Mouse (Mus musculus) layer of hippocampus, adult 8-10 months (tissue): ENCODE measurements around the gene Ap1s1. TPM values are rescaled to one million over a fixed set of nuclear protein-coding genes. Genes with fewer than 3 reads are reported as not detected.

Source experiments
- DNase-seq, 2 experiments: peaks; one replicate each; pipeline ENCODE4 v3.0.0; 2022; ENCODE audit warnings: low spot score in 2 of 2
- total RNA-seq, 4 experiments: library from RNA; stranded (reverse); gene quantifications; 2 replicates each; pipeline ENCODE4 v1.2.4; 2022

Gene Ap1s1
- total RNA-seq, result 100 to 1,000 TPM; 309 to 341 (median 318) TPM

GRCm38 (mm10) chr5:137045402-137046323 lies at the start of gene Ap1s1:
Ap1s1 (minus strand) TSS chr5:137046135.
- peak; percentile 97 to 98 for DNase-seq

- no peak for DNase-seq
Measured at GRCm38 (mm10) chr5:137095135-137095534, 49.2 kb upstream of the Ap1s1 start.

- no peak for DNase-seq
Measured at GRCm38 (mm10) chr5:137093720-137094119, 47.8 kb upstream of the Ap1s1 start.

- no peak for DNase-seq
Measured at GRCm38 (mm10) chr5:137091560-137091959, 45.6 kb upstream of the Ap1s1 start.

DNA sequence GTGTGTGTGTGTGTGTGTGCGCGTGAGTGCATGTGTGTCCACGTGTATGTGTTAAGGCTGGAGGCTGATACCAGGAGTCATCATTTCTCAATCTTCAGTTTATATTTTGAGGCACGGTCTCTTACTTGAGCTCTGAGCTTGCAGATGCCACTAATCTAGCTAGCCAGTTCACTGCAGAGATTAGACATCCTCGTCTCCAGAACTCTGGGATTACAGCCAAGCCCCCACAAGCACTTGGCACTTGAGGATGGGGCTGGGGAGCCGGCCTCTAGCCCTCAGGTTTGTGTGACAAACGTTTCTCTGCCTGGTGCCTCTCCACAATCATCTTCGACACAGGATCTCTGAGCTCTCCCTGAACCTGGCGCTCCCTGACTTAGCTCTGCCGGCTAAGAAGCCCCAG lies 44.9 kb upstream of the Ap1s1 start:
- DNase-seq, result no peak

GRCm38 (mm10) chr5:137087410-137087809 lies 41.5 kb upstream of the Ap1s1 start:
- DNase-seq, result no peak

DNA sequence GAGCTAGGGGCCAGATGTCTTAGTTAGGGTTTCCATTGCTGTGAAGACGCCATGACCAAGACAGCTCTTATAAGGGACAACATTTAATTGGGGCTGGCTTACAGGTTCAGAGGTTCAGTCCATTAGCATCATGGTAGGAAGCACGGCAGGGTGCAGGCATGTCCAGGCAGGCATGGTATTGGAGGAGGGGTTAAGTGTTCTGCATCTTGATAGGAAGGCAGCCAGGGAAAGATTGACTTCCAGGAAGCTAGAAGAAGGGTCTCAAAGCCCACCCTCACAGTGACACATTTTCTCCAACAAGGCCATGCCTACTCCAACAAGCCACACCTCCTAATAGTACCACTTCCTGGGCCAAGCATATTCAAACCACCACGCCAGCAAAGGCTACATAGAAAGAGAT lies 39.8 kb upstream of the Ap1s1 start:
- DNase-seq, result no peak

- DNase-seq, result no peak
Measured at GRCm38 (mm10) chr5:137085021-137085420, 39.1 kb upstream of the Ap1s1 start.

DNA sequence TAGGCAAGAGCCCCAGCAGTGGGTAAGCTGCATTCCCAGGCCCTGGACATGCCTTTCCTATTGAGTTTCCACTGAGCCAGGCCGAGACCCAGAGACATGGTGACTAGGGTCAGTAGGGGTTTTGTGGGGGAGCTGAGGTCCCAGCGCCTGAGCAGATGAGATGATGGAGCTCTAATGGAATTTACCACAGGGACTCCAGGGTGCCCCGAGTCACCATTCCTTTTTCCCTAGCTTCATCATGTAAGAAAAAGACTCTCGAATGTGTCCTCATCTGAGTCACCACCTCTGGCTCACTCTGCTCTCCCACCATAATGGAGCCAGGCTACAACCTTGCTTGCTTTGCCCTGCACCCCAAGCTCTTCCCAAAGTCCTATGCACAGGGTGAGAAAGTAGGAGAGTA lies 37.1 kb upstream of the Ap1s1 start:
- no peak for DNase-seq

DNA sequence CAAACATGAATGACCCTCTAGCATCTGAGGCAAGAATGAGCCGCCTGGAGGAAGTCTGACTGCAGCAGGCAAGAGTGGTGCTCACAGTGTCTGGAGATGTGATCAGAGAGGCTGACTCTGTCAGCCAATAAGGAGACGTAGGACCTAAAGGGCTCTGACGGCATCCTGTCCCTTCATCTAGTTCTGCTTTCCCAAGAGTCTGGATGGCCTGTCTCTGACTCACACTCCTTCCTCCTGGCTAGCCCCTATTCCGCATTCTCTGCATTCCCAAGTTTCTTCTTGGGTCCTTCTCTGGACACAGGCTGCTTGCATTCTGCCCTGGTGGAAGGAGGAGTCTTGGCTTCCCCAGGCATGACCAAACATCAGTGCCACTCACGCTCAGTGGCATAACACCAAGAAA lies 33.9 kb upstream of the Ap1s1 start:
- no peak for DNase-seq

DNA sequence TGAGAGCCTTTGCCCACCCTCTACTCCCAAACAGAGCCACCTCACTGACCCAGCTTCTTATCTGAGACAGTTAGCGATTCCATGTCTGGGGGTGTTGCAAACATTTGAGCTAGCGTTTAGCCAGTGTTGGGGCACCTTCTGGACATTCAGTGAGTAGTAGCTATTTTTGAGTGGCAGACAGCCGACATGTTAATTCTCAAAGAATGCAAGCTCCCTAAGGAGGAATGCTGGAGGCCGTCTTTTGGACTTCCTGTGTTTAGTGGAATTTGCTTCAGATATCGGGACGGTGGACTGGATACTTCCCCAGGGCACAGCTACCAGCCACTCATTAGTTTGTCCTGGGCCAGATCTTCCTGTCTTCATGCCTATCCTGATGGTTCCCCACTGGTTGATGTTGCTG lies 32.7 kb upstream of the Ap1s1 start:
- no peak for DNase-seq

DNA sequence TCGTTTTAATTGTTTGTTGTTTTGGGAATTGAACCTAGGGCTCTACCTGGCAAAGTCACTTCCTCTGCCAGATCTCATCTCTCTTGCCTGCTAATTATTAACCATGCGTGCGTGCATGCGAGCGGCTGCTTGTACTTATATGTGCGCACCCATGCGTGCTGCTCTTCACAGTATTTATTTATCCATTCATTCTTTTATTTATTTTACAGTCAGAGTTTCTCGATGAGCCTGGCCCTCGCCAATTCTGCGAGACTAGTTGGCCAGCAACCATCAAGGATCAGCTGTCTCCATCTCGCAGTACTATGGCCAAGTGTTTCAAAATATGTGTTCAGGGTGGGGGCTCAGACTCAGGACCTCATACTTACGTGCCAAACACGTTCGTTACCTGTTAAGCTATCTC lies 32.1 kb upstream of the Ap1s1 start:
- no peak for DNase-seq

DNA sequence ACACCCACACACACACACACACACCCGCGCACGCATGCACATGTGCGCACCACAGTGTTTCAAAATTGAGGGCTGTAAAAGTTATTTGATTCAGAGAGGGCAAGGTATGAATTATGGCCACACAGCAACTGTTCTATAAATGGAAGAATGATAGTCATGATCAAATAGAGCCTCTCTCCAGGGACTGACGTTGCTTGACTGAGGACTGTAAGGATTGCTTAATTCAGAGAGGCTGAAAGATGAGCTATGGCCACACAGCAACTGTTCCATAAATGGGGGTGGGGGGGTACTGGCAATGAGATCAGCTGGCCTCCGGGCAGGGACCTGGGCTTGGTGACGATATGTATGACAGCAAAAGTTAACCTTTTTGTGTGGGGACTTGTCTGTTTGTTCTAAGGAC lies 31.3 kb upstream of the Ap1s1 start:
- DNase-seq, result no peak

GRCm38 (mm10) chr5:137076191-137076930 lies 30.4 kb upstream of the Ap1s1 start:
- DNase-seq, result no peak

DNA sequence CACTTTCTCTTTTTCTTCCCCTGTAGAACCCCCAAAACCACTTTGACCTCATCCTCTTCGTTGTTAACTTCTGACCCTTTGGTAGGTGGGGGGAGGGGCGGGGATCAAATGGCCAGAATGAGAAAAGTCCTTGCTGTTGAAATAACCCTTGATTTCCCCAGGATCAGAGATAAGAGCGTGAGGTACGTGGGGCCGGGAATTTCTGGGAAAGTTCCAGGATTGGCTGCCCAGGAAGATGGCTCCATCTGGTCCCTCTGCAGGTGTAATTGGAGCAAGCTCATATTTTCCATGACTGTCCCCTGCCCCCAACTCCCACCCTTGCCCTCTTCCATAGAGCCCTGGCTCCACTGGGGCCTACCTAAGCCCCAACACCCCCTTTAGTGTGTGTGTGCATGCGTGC lies 29.8 kb upstream of the Ap1s1 start:
- DNase-seq, result no peak

- DNase-seq, result no peak
Measured at GRCm38 (mm10) chr5:137074191-137074651, 28.3 kb upstream of the Ap1s1 start.

GRCm38 (mm10) chr5:137073141-137073540 lies 27.2 kb upstream of the Ap1s1 start:
- no peak for DNase-seq

DNA sequence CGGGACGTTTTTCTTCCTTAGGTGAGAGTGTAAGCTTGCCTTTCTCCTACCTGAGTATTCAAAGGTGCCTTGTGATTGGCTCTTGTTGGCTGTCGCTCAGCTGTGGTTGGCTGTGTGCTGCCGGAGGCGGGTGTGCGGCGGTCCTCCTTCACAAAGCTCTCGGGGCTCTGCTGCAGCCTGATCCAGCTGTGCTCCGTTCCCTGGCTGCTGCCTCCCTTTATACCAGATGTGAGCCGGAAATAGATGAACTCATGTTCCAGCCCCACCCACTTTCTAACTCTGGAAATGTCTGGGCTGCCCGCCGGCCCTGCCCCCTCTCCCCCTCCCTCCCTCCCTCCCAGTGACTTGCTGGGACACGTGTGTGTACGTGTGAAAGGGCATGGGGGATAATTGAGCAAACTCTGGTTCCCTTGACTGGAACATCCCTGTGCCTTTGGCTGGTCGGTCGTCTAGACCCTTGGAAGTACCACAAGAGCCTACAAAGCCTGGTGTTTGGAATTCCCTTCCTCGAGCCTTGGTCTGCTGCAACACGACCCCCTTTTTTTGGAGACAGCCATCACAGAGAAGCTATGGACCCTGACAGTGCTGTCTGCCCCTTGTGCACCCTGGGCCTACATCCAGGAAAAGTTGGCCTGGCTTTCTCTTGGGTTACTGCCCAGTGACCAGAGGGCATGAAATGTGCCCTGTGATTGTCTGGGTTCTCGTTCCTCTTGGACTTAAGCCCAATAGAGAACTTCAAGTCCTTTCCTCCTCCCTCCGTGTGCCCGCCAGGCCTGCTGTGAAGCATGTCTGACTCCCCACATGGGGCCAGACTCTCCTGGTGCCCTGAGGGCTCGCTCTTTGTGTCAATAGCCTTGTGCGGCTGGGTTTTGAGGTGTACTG lies 26.4 kb upstream of the Ap1s1 start, which contains the start of gene Serpine1:
Gene Serpine1 (minus strand): TSS at position 190 of the 882 bp plus-strand sequence.
- DNase-seq, result peak in 1 of 2 experiments; percentile 40

DNA sequence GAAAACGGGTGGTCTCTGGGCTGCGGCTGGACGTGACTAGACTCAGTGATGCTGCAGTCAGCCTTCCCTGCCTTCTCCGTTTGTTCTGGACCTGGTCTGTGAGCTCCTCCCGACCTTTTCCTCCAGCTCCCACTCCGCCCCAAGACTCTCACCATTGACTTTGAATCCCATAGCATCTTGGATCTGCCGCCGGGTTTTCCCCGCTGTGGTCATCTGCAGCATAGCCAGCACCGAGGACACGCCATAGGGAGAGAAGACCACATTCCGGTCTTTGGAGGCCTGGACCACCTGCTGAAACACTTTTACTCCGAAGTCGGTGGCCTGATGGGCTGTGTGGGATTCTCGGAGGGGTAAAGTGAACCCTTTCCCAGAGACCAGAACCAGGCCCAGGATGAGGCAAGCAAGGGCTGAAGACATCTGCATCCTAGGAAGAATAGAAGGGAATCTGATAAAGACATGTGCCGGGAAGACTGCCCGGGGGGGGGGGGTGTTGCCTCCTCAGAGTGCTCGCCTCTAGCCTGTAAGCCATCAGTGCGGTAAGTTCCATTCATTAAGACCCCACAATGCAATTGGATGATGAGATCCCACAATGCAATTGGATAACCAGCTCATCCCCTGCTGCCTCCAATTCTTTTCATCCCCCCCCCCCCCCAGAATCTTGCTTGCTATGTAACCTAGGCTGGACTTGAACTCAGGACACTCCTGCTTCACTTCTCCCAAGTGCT lies 25.1 kb upstream of the Ap1s1 start:
- DNase-seq, result no peak

GRCm38 (mm10) chr5:137068711-137069110 lies 22.8 kb upstream of the Ap1s1 start:
- no peak for DNase-seq

GRCm38 (mm10) chr5:137065923-137066322 lies 20.0 kb upstream of the Ap1s1 start:
- no peak for DNase-seq
